Mouse (Mus musculus) megakaryocyte-erythroid progenitor cell, adult 5-6 weeks (primary cell): ENCODE data around the gene Meltf. TPM values are rescaled to one million over a fixed set of nuclear protein-coding genes. Genes with fewer than 3 reads are reported as not detected.

Experiments used
- total RNA-seq, 2 experiments: library from RNA; stranded (forward) in 1 of 2; stranded (reverse) in 1 of 2; fragments of 200-1000, 215-1000 nt in 1 of 2; fragments of >200 nt in 1 of 2; fragmentation: Nextera tagmentation in 1 of 2; gene quantifications; 2 replicates each; pipeline ENCODE4 v1.2.3; 2014 to 2017

The Meltf gene
- total RNA-seq, 2 experiments from 2014 or later = not detected

Other genes with a start within 250 kb of the Meltf start
- 45.4 and 47.2 TPM in 2 replicates for gene Dlg1, start 215.4 kb upstream of the Meltf start, total RNA-seq (2014; fragmentation: Nextera tagmentation)
- 46.5 and 52.3 TPM in 2 replicates for gene Dlg1, start 215.4 kb upstream of the Meltf start, total RNA-seq (2017)
- gene Pigz, start 55.0 kb downstream of the Meltf start, total RNA-seq (2014; fragmentation: Nextera tagmentation) = not detected in 2 replicates
- gene Pigz, start 55.0 kb downstream of the Meltf start, total RNA-seq (2017) = not detected in 2 replicates
- gene 0610012G03Rik, start 69.7 kb downstream of the Meltf start, total RNA-seq (2014; fragmentation: Nextera tagmentation) = 35.2 and 39.0 TPM in 2 replicates
- gene 0610012G03Rik, start 69.7 kb downstream of the Meltf start, total RNA-seq (2017) = 8.3 and 14.3 TPM in 2 replicates
- 47.7 and 57.6 TPM in 2 replicates for gene Ncbp2, start 69.7 kb downstream of the Meltf start, total RNA-seq (2014; fragmentation: Nextera tagmentation)
- 56.6 and 59.0 TPM in 2 replicates for gene Ncbp2, start 69.7 kb downstream of the Meltf start, total RNA-seq (2017)
- 17.0 and 17.2 TPM in 2 replicates for gene Senp5, start 124.5 kb downstream of the Meltf start, total RNA-seq (2014; fragmentation: Nextera tagmentation)
- 14.8 and 17.6 TPM in 2 replicates for gene Senp5, start 124.5 kb downstream of the Meltf start, total RNA-seq (2017)
- 29.9 and 48.9 TPM in 2 replicates for gene Pak2, start 200.5 kb downstream of the Meltf start, total RNA-seq (2014; fragmentation: Nextera tagmentation)
- 39.2 and 44.8 TPM in 2 replicates for gene Pak2, start 200.5 kb downstream of the Meltf start, total RNA-seq (2017)
- gene Pigx, start 220.9 kb downstream of the Meltf start, total RNA-seq (2014; fragmentation: Nextera tagmentation) = 31.9 and 53.7 TPM in 2 replicates
- 24.8 and 43.2 TPM in 2 replicates for gene Pigx, start 220.9 kb downstream of the Meltf start, total RNA-seq (2017)
- 8.0 and 11.6 TPM in 2 replicates for gene Cep19, start 221.0 kb downstream of the Meltf start, total RNA-seq (2014; fragmentation: Nextera tagmentation)
- 11.7 and 19.5 TPM in 2 replicates for gene Cep19, start 221.0 kb downstream of the Meltf start, total RNA-seq (2017)